Mouse (Mus musculus) forebrain, embryonic 16.5 days (tissue): ENCODE results near the gene Gm20737. TPM values are rescaled to one million over a fixed set of nuclear protein-coding genes. Genes with fewer than 3 reads are reported as not detected.
"Not testable (repeated sequence)": the region's sequence is repeated elsewhere in the genome, so short reads cannot be mapped to it uniquely, and the experiment has no call there.

Experiments
- ATAC-seq: fragments of 200-750 bp; cut with Nextera tagmentation; 2 replicates; pipeline ENCODE4 v1.8.0; 2017; ENCODE audit warnings: mild to moderate bottlenecking, moderate library complexity
- H3K27ac ChIP-seq: fragments of 300-500 bp; sonication (generic); 2 replicates; pipeline ENCODE4 v1.5.1; 2014; ENCODE audit warnings: low read length, control low read depth
- H3K27me3 ChIP-seq: fragments of 300-500 bp; sonication (generic); replicated peaks from 2 replicates; pipeline ENCODE4 v1.6.1; 2014; ENCODE audit warnings: low read length; ENCODE audit not compliant: control insufficient read depth, insufficient read depth
- H3K36me3 ChIP-seq: fragments of 300-500 bp; sonication (generic); 2 replicates; pipeline ENCODE4 v1.6.1; 2014; ENCODE audit not compliant: control insufficient read depth, insufficient read depth
- H3K4me1 ChIP-seq: fragments of 300-500 bp; sonication (generic); replicated peaks from 2 replicates; pipeline ENCODE4 v1.6.1; 2014; ENCODE audit warnings: low read length; ENCODE audit not compliant: control insufficient read depth, insufficient read depth
- H3K4me2 ChIP-seq: fragments of 300-500 bp; sonication (generic); 2 replicates; pipeline ENCODE4 v1.6.1; 2014; ENCODE audit warnings: mild to moderate bottlenecking, low read length, control low read depth
- H3K4me3 ChIP-seq: fragments of 300-500 bp; sonication (generic); replicated peaks from 2 replicates; pipeline ENCODE4 v1.5.1; 2014; ENCODE audit warnings: mild to moderate bottlenecking, low read length, control low read depth
- H3K9ac ChIP-seq: fragments of 300-500 bp; sonication (generic); replicated peaks from 2 replicates; pipeline ENCODE4 v1.6.1; 2014; ENCODE audit warnings: low read depth, low read length, control low read depth
- H3K9me3 ChIP-seq: fragments of 300-500 bp; sonication (generic); 2 replicates; pipeline ENCODE4 v1.6.1; 2016; ENCODE audit warnings: low read length; ENCODE audit not compliant: control insufficient read depth
- WGBS: fragments of 180-500 bp; shearing (Covaris S2); extraction: QIAGEN DNeasy Blood & Tissue Kit; methylation state at CpG from one replicate; pipeline ENCODE4 v1.1.7; 2014; 5-methylcytosine and 5-hydroxymethylcytosine counted together
- polyA plus RNA-seq: library from polyadenylated mRNA; unstranded; fragments of >200 nt; fragmentation: Nextera tagmentation; extraction: Ambion mirVana; gene quantifications from 2 replicates; pipeline ENCODE4 v1.2.1, GENCODE M21; 2015

The Gm20737 gene
- not detected in 2 replicates for polyA plus RNA-seq

GRCm38 (mm10) chrY:10535942-10536341, at the start of gene Gm20737:
Gene Gm20737 (minus strand): TSS chrY:10536042.
- H3K27ac ChIP-seq, H3K4me3 ChIP-seq, H3K36me3 ChIP-seq, H3K27me3 ChIP-seq, ATAC-seq, H3K9ac ChIP-seq, H3K9me3 ChIP-seq, H3K4me1 ChIP-seq, H3K4me2 ChIP-seq: not testable (repeated sequence)

- WGBS: 90% methylated on average over 2 of the region's 5 CpGs
- H3K9ac ChIP-seq, H3K36me3 ChIP-seq, H3K4me3 ChIP-seq, H3K9me3 ChIP-seq, ATAC-seq, H3K27me3 ChIP-seq, H3K27ac ChIP-seq, H3K4me2 ChIP-seq, H3K4me1 ChIP-seq: not testable (repeated sequence)
Observed at GRCm38 (mm10) chrY:10553153-10553552, 17.3 kb upstream of the Gm20737 start, which contains the start of gene Gm21775. Gene Gm21775 (plus strand): TSS chrY:10553453.

Other genes with a start within 250 kb of the Gm20737 start
- not detected in 2 replicates for gene Gm20834, start 211.5 kb downstream of the Gm20737 start, polyA plus RNA-seq
- not detected in 2 replicates for gene Gm28510, start 123.3 kb downstream of the Gm20737 start, polyA plus RNA-seq
- gene Gm21775, start 17.4 kb upstream of the Gm20737 start, polyA plus RNA-seq: not detected in 2 replicates
- not detected in 2 replicates for gene Gm21900, start 80.3 kb upstream of the Gm20737 start, polyA plus RNA-seq
- not detected in 2 replicates for gene Gm20777, start 216.4 kb upstream of the Gm20737 start, polyA plus RNA-seq